Mouse (Mus musculus) MEL (cell line): Measurements from ENCODE around the gene Tmem230. TPM values are rescaled to one million over a fixed set of nuclear protein-coding genes. Genes with fewer than 3 reads are reported as not detected.

Source experiments
- DNase-seq: peaks from one replicate; pipeline ENCODE4 v3.0.0; 2011; ENCODE audit warnings: low read depth, low spot score
- H3K27ac ChIP-seq: 2 replicates; pipeline ENCODE4 v1.5.1; 2012; ENCODE audit warnings: low read depth, mild to moderate bottlenecking, control low read depth, low read length, moderate library complexity; ENCODE audit not compliant: control insufficient read depth
- H3K27me3 ChIP-seq, 2 experiments: fragments of 150-350 bp in 1 of 2; sonication (generic) in 1 of 2; 2 replicates each; pipeline ENCODE4 v1.6.1; 2012; ENCODE audit warnings: low read length in 2 of 2, mild to moderate bottlenecking in 2 of 2, improper control_type of control experiment in 1 of 2, moderate library complexity in 1 of 2; ENCODE audit not compliant: insufficient read depth in 2 of 2, control insufficient read depth in 1 of 2
- H3K36me3 ChIP-seq, 2 experiments: 2 replicates each; pipeline ENCODE4 v1.6.1; 2012 to 2014; ENCODE audit warnings: low read length in 2 of 2, improper control_type of control experiment in 1 of 2, inconsistent platforms in 1 of 2, mild to moderate bottlenecking in 1 of 2; ENCODE audit not compliant: insufficient read depth in 2 of 2, control insufficient read depth in 1 of 2
- H3K4me1 ChIP-seq, 2 experiments: fragments of 150-350 bp in 1 of 2; sonication (generic) in 1 of 2; 2 replicates each; pipeline ENCODE4 v1.6.1; 2012; ENCODE audit warnings: low read length in 2 of 2, improper control_type of control experiment in 1 of 2, mild to moderate bottlenecking in 1 of 2; ENCODE audit not compliant: insufficient read depth in 2 of 2, control insufficient read depth in 1 of 2
- H3K4me3 ChIP-seq, 2 experiments: fragments of 150-350 bp in 1 of 2; sonication (generic) in 1 of 2; 2 replicates each; pipeline ENCODE4 v1.5.1; 2012; ENCODE audit warnings: low read depth in 2 of 2, low read length in 2 of 2, mild to moderate bottlenecking in 2 of 2, moderate library complexity in 2 of 2, control low read depth in 1 of 2, improper control_type of control experiment in 1 of 2; ENCODE audit not compliant: control insufficient read depth in 1 of 2, insufficient read depth in 1 of 2
- H3K79me2 ChIP-seq: 2 replicates; pipeline ENCODE4 v1.6.1; 2012; ENCODE audit warnings: mild to moderate bottlenecking, low read length, moderate library complexity; ENCODE audit not compliant: control insufficient read depth, poor library complexity, insufficient read depth
- H3K9ac ChIP-seq: 2 replicates; pipeline ENCODE4 v1.6.1; 2012; ENCODE audit warnings: low read depth, mild to moderate bottlenecking, control low read depth, low read length, moderate library complexity; ENCODE audit not compliant: control insufficient read depth, poor library complexity, severe bottlenecking
- H3K9me3 ChIP-seq: fragments of 150-350 bp; sonication (generic); replicated peaks from 2 replicates; pipeline ENCODE4 v1.6.1; 2012; ENCODE audit warnings: mild to moderate bottlenecking, low read length, improper control_type of control experiment, moderate library complexity; ENCODE audit not compliant: insufficient read depth
- ELF1 ChIP-seq: IDR thresholded peaks from 2 replicates; pipeline ENCODE4 v1.6.1; 2014; ENCODE audit warnings: low read depth, mild to moderate bottlenecking, inconsistent platforms, low read length, improper control_type of control experiment, moderate library complexity
- MXI1 ChIP-seq: IDR thresholded peaks from 2 replicates; pipeline ENCODE4 v1.6.1; 2011; ENCODE audit warnings: mild to moderate bottlenecking, low read depth, low read length, improper control_type of control experiment
- MYC ChIP-seq: IDR thresholded peaks from 2 replicates; pipeline ENCODE4 v1.6.1; 2011; ENCODE audit warnings: low read depth, mild to moderate bottlenecking, low read length, improper control_type of control experiment, moderate library complexity
- RCOR1 ChIP-seq: IDR thresholded peaks from 2 replicates; pipeline ENCODE4 v1.6.1; 2012; ENCODE audit warnings: low read depth, mild to moderate bottlenecking, inconsistent platforms, low read length, improper control_type of control experiment
- SIN3A ChIP-seq: IDR thresholded peaks from 2 replicates; pipeline ENCODE4 v1.6.1; 2012; ENCODE audit warnings: low read length, improper control_type of control experiment, inconsistent platforms
- UBTF ChIP-seq: IDR thresholded peaks from 2 replicates; pipeline ENCODE4 v1.6.1; 2012; ENCODE audit warnings: low read depth, mild to moderate bottlenecking, inconsistent platforms, low read length, improper control_type of control experiment, moderate library complexity, borderline replicate concordance; ENCODE audit not compliant: insufficient read depth
- ZMIZ1 ChIP-seq: IDR thresholded peaks from 2 replicates; pipeline ENCODE4 v1.6.1; 2012; ENCODE audit warnings: low read depth, mild to moderate bottlenecking, inconsistent platforms, low read length, improper control_type of control experiment, moderate library complexity
- polyA plus RNA-seq, 2 experiments: library from polyadenylated mRNA; stranded (reverse) in 1 of 2; unstranded in 1 of 2; fragments of >175 nt in 1 of 2; fragments of >200 nt in 1 of 2; gene quantifications; 2 replicates each; pipeline versions ENCODE4 v1.2.1 to v1.2.4; 2012; ENCODE audit warnings: low replicate concordance in 2 of 2, low read depth in 1 of 2; ENCODE audit not compliant: insufficient read length in 2 of 2, insufficient read depth in 1 of 2, missing spikeins in 1 of 2
- total RNA-seq: library from RNA; depleted of rRNA; stranded (reverse); fragments of 300-350 nt; gene quantifications from 2 replicates; pipeline ENCODE4 v1.2.3, GENCODE M21; 2012

Tmem230 gene
- total and polyA plus RNA-seq, 3 experiments: 9.1 to 21.5 TPM; not detected in 1

- Histone ChIP-seq H3K4me3 (no peak overlapping the region), H3K27me3 (no peaks in the 10 kb centered on the region), H3K36me3 (no peaks in the 10 kb centered on the region), H3K27ac (no peak overlapping the region), H3K9ac (no peak overlapping the region), H3K9me3 (no peaks in the 10 kb centered on the region), H3K4me1 (no peaks in the 10 kb centered on the region), H3K79me2 (no peaks in the 10 kb centered on the region)
- no peak for DNase-seq
- TF ChIP-seq ELF1 (no peak), ZMIZ1 (no peak)
Observed at GRCm38 (mm10) chr2:132233985-132234765, 13.4 kb downstream of the Tmem230 start.

- TF ChIP-seq RCOR1 (peak; percentile 51; the same call in 1 of the 2 replicates), UBTF (no peak)
- H3K27ac ChIP-seq: no peak overlapping the region
- H3K4me3 ChIP-seq: no peak overlapping the region
- H3K79me2 ChIP-seq: no peaks in the 10 kb centered on the region
- no peak overlapping the region for H3K9ac ChIP-seq
- no peaks in the 10 kb centered on the region for H3K36me3 ChIP-seq
- H3K9me3 ChIP-seq: no peaks in the 10 kb centered on the region
- no peaks in the 10 kb centered on the region for H3K4me1 ChIP-seq
- no peaks in the 10 kb centered on the region for H3K27me3 ChIP-seq
- DNase-seq: no peak
Observed at GRCm38 (mm10) chr2:132232413-132232945, 15.1 kb downstream of the Tmem230 start.

GRCm38 (mm10) chr2:132224359-132224758, 23.2 kb downstream of the Tmem230 start:
- no peak for DNase-seq
- no peak overlapping the region for H3K27ac ChIP-seq
- H3K36me3 ChIP-seq: no peaks in the 10 kb centered on the region
- no peak for TF ChIP-seq MXI1
- TF ChIP-seq SIN3A: no peak
- no peak for TF ChIP-seq MYC
- no peaks in the 10 kb centered on the region for H3K9me3 ChIP-seq
- H3K4me3 ChIP-seq: no peak overlapping the region
- no peak overlapping the region for H3K9ac ChIP-seq
- peaks cover 0 to 1% of the 10 kb centered on the region in 2 experiments; a peak in 1 of 4 replicates for H3K27me3 ChIP-seq
- no peaks in the 10 kb centered on the region for H3K4me1 ChIP-seq
- no peaks in the 10 kb centered on the region for H3K79me2 ChIP-seq
